Mouse (Mus musculus) right cerebral cortex, postnatal 14 days (tissue): ENCODE results near the gene Pitpna.

Source experiments
- DNase-seq: peaks from one replicate; pipeline ENCODE4 v3.0.0; 2022

Gene Pitpna

GRCm38 (mm10) chr11:75565849-75566248 lies 22.0 kb upstream of the Pitpna start:
- no peak for DNase-seq

GRCm38 (mm10) chr11:75566276-75567196 lies 21.4 kb upstream of the Pitpna start:
- no peak for DNase-seq

- DNase-seq, result no peak
Measured at GRCm38 (mm10) chr11:75567346-75568114, 20.4 kb upstream of the Pitpna start.

GRCm38 (mm10) chr11:75568115-75568511 lies 19.8 kb upstream of the Pitpna start:
- DNase-seq, result no peak

- DNase-seq, result no peak
Measured at GRCm38 (mm10) chr11:75568962-75569361, 18.9 kb upstream of the Pitpna start.

GRCm38 (mm10) chr11:75570375-75571125 lies 17.3 kb upstream of the Pitpna start:
- no peak for DNase-seq

GRCm38 (mm10) chr11:75571126-75571990 lies 16.5 kb upstream of the Pitpna start:
- DNase-seq, result no peak

- DNase-seq, result peak; percentile 47
Measured at GRCm38 (mm10) chr11:75572301-75572791, 15.6 kb upstream of the Pitpna start.

- peak; percentile 94 for DNase-seq
Measured at GRCm38 (mm10) chr11:75572854-75573650, 14.8 kb upstream of the Pitpna start.

GRCm38 (mm10) chr11:75574378-75575123 lies 13.3 kb upstream of the Pitpna start:
- DNase-seq, result no peak

GRCm38 (mm10) chr11:75575560-75576123 lies 12.3 kb upstream of the Pitpna start:
- DNase-seq, result no peak

- no peak for DNase-seq
Measured at GRCm38 (mm10) chr11:75578609-75579008, 9.3 kb upstream of the Pitpna start.

GRCm38 (mm10) chr11:75581495-75582149 lies 6.3 kb upstream of the Pitpna start:
- no peak for DNase-seq

GRCm38 (mm10) chr11:75583521-75583920 lies 4.4 kb upstream of the Pitpna start:
- DNase-seq, result no peak

- no peak for DNase-seq
Measured at GRCm38 (mm10) chr11:75585061-75585460, 2.8 kb upstream of the Pitpna start.

- DNase-seq, result no peak
Measured at GRCm38 (mm10) chr11:75585978-75586377, 1.9 kb upstream of the Pitpna start.

GRCm38 (mm10) chr11:75586963-75587362 lies 934 bp upstream of the Pitpna start:
- DNase-seq, result no peak

- DNase-seq, result no peak
Measured at GRCm38 (mm10) chr11:75588285-75588941, 516 bp downstream of the Pitpna start.

- DNase-seq, result no peak
Measured at GRCm38 (mm10) chr11:75592612-75593011, 4.7 kb downstream of the Pitpna start.
